Mouse (Mus musculus) heart, adult 8-10 months (tissue): ENCODE data around the gene Slc44a2. TPM values are rescaled to one million over a fixed set of nuclear protein-coding genes. Genes with fewer than 3 reads are reported as not detected.

Source experiments
- DNase-seq: peaks from one replicate; pipeline ENCODE4 v3.0.0; 2022; ENCODE audit warnings: low spot score
- total RNA-seq, 4 experiments: library from RNA; stranded (reverse); gene quantifications; 2 replicates each; pipeline ENCODE4 v1.2.4; 2022

Gene Slc44a2
- total RNA-seq, 4 experiments from 2014 or later = 90.2 to 124 (median 94.3) TPM

DNA sequence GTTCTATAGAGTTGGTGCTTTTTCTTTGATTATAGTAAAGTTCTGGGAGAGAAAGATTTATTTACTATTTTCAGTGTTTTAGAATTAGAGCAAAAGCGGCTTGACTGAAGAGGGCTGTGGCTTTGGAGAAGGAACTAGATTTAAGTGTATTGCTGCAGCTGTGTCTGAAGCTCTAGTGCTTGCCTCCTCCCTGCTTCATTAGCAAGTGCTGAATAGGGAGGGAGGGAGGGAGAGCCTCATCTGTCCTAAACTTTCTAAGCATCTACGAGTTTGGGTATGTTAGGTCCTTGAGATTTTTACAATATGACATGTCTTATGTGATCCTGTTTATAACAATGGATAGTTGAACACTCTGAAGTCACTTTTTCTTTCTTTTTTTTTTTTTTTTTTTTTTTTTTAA is 50.4 kb downstream of the Slc44a2 start:
- no peak for DNase-seq

DNA sequence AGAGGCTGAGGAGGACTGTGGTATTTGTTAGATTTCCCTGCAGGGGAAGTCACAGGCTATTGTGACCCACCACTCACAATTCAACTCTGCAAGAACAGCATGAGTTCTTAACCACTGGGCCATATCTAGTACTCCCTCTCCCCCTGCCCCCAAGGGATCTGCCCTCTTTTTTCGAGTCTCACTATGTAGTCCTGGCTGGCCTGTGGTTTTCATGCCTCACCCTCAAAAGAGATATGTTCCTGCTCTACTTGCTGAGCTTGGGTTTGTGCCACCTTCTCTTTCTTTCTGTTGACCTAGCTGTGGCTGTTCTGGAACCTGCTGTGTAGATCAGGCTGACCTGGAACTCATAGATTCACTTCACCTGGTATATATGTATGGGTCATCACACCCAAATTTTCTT is 52.0 kb downstream of the Slc44a2 start:
- no peak for DNase-seq

DNA sequence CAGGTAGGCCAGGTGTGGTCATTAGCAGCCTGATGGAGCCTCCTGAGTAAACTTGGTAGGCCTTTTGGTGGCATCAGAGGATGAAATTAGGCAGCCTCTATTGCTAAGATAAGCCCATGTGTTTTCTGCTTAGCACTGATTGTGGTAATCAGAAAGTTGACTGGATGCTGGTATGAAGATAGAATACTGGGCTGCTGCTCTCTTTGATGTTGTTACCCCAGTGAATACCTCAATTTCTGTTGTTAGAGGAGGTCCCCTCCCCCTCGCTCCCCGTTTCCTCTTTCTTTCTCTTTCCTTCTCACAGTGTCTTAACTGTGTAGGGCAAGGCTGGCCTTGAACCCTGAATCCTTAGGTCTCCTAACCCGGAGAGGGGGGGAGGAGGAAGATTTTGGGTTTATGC is 58.7 kb downstream of the Slc44a2 start:
- no peak for DNase-seq

DNA sequence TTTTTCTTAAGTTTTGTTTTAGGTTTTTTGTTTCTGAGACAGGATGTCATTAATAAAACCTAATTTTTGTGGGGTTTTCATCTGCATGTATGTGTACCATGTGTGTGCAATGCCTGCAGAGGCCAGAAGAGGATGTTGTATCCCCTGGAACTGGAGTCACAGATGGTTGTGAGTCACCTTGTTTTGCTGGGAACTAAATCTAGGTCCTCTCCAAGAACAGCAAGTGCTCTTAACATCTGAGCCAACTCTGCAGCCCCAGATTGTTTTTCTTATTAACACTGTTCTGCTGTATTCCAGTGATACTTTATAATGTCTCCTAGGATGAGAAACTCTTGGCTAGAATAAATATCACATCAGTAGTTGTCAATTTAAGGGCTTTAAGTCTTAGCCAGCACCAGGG is 60.4 kb downstream of the Slc44a2 start:
- DNase-seq = no peak

DNA sequence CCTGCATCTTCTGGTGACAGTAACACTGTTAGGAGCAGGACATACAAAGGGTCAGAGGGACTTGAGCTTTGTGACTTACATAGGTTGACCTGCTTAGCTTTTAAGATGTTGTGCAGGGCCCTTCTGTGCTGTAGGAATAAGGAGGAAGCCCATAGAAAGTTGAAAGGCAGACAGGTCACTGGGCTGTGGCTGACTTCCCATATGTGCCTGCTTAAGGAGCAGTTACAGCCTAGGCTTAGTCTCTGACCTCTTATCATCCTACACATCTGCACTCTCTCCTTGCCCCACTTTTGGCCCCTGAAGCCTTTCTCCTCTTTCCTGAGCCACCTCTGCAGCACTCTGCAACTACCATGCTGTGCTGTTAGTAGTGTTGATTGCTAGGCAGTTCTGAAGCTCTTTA is 63.5 kb downstream of the Slc44a2 start:
- DNase-seq = no peak

DNA sequence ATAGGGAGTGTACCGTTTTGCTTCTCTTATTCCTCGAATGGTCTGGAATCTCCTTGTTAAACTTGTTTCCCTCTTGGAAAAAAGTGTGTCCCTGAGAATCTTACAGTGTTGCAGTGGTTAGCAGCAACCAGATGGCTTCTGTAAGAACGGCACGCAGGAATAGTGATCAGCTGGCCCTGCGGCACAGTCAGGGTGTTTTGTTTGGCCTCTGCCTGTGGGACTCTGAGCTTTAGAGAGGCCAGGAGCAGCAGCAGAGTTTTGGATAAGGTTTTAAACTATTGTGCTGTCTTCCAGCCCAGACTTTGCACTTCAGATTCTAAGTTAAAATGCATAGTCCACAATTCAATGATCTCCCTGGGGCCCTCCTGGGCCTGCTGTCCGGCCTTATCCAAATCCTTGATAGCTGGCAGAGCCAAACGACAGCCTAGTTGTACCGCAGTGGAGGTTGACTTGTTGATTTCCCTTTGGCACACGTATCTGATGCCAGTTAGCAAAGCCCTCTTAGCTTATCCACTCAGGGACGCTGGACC is 72.2 kb downstream of the Slc44a2 start:
- peak; percentile 36 for DNase-seq

DNA sequence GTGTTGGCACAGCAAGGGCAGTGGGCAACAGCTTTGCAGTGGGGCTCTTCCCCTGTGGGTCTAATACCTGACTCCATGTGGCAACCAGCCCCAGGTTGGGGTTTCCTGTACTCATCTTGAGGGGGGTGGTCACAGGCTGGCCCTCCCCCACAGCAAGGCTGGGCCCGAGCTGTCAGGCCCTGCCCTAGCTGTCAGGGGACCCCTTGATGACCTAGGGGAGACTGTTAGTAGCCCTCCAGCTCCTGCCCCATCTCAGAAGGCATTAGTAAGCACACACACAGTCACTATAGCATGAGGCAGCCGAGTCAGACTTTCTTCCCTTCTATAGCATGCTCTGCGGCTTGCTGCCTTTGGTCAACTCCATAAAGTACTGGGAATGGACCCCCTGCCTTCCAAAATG is 75.2 kb downstream of the Slc44a2 start:
- DNase-seq = no peak

DNA sequence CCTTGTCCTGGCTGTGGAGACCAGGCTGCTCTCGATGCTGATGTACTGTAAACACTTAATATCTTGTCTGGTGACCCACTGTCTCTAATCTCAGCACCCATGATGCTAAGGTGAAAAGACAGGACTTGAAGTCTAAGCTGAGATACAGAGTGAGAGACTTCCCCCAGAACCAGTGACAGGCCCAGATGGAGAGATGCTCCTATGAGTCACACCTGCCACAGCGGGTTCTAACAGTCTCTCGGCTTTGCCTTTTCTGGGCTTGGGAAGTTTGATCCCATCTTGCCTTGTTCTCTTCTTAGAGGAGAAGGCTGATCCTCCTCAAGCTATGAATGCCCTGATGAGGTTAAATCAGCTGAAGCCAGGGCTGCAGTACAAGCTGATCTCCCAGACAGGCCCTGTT is 76.7 kb downstream of the Slc44a2 start:
- no peak for DNase-seq

DNA sequence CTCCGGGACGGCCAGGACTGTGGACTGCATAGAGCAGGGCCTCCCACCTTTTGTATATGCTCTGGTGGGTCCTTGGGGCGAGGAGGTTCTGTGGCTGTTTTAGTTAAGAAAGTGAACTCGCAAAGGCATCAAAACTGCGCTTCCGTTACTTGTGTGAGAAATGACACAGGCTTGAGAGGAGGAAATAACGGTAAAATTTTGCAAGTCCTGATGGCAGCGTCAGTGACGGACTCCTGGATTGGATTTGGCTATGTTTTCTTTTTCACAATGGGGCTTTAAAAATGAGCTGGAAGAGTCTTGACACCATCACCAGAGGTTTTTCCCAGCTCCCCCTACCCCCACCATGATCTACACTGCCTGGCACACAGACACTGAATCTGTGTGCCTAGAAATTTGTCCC is 80.5 kb downstream of the Slc44a2 start:
- DNase-seq = no peak

DNA sequence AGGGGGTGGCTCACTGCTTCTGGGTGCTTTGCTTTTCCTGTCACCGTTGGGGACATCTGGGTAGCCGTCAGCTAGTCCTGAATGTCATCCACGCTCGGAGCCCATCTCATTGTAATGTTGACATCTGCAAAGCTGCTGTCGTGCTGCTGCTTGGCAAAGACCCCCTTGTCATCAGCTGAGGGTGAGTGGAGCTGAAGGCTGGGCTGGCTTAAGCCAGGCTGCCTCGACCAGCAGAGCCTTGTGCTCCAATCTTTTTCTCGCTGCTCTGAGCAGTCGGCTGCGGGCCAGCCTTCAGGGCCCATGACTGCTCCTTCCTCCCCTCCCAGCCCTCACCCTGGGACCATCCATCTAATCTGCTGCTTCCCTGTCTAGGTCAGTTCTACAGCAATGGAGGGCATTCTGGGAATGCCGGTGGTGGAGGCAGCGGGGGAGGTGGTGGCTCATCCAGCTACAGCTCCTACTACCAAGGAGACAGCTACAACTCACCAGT is 82.3 kb downstream of the Slc44a2 start:
- no peak for DNase-seq

DNA sequence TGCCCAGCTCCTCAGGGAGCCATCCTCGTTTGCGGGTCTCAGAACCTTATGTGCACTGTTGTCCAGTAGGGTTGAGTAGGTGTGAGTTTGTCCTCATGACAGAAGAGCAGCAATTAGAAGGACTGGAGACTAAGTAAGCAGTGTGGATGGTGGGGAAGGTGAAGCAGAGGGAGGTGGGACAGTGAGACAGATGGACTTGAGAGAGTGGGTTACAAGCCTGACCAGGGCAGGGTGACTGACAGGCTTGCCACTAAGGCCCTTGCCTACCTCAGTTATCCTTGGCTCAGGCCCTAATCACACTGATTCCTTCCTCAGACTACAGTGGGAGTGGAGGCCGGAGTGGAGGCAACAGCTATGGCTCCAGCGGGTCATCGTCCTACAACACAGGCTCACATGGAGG is 83.2 kb downstream of the Slc44a2 start:
- DNase-seq = no peak

Other genes starting within 250 kb of the Slc44a2 start
- gene Gm49373, start 247.6 kb upstream of the Slc44a2 start, total RNA-seq = under 1 TPM in 1 of 4 experiments, not detected in 3; 0.38 TPM
- gene Fdx1l, start 247.1 kb upstream of the Slc44a2 start, total RNA-seq = 10 to 100 TPM; 36.4 to 53.0 (median 41.0) TPM
- 1 to 10 TPM in 1 of 4 experiments, under 1 TPM in 3; 0.26 to 1.6 (median 0.36) TPM for gene Gm38431, start 228.7 kb upstream of the Slc44a2 start, total RNA-seq
- 10 to 100 TPM; 25.7 to 26.2 (median 26.0) TPM for gene Raver1, start 228.7 kb upstream of the Slc44a2 start, total RNA-seq
- 1 to 10 TPM; 8.6 to 9.1 (median 8.7) TPM for gene Tyk2, start 189.5 kb upstream of the Slc44a2 start, total RNA-seq
- gene Cdc37, start 170.7 kb upstream of the Slc44a2 start, total RNA-seq = 100 to 1,000 TPM; 138 to 170 (median 157) TPM
- gene Pde4a, start 155.0 kb upstream of the Slc44a2 start, total RNA-seq = 10 to 100 TPM; 48.5 to 75.4 (median 62.1) TPM
- gene Keap1, start 81.3 kb upstream of the Slc44a2 start, total RNA-seq = 10 to 100 TPM; 43.6 to 52.1 (median 45.5) TPM
- 1 to 10 TPM; 1.6 to 1.9 (median 1.8) TPM for gene S1pr5, start 72.3 kb upstream of the Slc44a2 start, total RNA-seq
- gene Atg4d, start 55.4 kb upstream of the Slc44a2 start, total RNA-seq = 100 to 1,000 TPM in 1 of 4 experiments, 10 to 100 TPM in 3; 87.0 to 105 (median 93.5) TPM
- gene Kri1, start 32.7 kb upstream of the Slc44a2 start, total RNA-seq = 10 to 100 TPM; 16.2 to 18.3 (median 17.3) TPM
- gene Cdkn2d, start 29.3 kb upstream of the Slc44a2 start, total RNA-seq = 10 to 100 TPM; 15.1 to 17.7 (median 16.7) TPM
- not detected for gene Ap1m2, start 8.4 kb upstream of the Slc44a2 start, total RNA-seq
- 10 to 100 TPM; 28.2 to 31.4 (median 29.8) TPM for gene Ilf3, start 47.2 kb downstream of the Slc44a2 start, total RNA-seq
- gene Qtrt1, start 91.1 kb downstream of the Slc44a2 start, total RNA-seq = 1 to 10 TPM; 7.4 to 9.3 (median 8.9) TPM
- gene Dnm2, start 104.2 kb downstream of the Slc44a2 start, total RNA-seq = 10 to 100 TPM; 60.3 to 71.0 (median 61.2) TPM
- gene Tmed1, start 189.6 kb downstream of the Slc44a2 start, total RNA-seq = 10 to 100 TPM; 46.5 to 51.3 (median 48.9) TPM
- gene AB124611, start 205.5 kb downstream of the Slc44a2 start, total RNA-seq = 1 to 10 TPM in 1 of 4 experiments, under 1 TPM in 3; 0.37 to 2.2 (median 0.63) TPM
- gene Carm1, start 226.2 kb downstream of the Slc44a2 start, total RNA-seq = 10 to 100 TPM; 70.9 to 75.8 (median 73.3) TPM